Mouse (Mus musculus): Measurements from ENCODE around the gene Cfap77. TPM values are rescaled to one million over a fixed set of nuclear protein-coding genes. Genes with fewer than 3 reads are reported as not detected.
A peak's percentile ranks its signal among the peaks of the same experiment; 100 is the strongest.
"Not testable (repeated sequence)": the region's sequence is repeated elsewhere in the genome, so short reads cannot be mapped to it uniquely, and the experiment has no call there.

The Cfap77 gene
- total RNA-seq (2021) = 1 to 10 TPM; 1.2 to 1.6 TPM
- long read RNA-seq = 0 reads

DNA sequence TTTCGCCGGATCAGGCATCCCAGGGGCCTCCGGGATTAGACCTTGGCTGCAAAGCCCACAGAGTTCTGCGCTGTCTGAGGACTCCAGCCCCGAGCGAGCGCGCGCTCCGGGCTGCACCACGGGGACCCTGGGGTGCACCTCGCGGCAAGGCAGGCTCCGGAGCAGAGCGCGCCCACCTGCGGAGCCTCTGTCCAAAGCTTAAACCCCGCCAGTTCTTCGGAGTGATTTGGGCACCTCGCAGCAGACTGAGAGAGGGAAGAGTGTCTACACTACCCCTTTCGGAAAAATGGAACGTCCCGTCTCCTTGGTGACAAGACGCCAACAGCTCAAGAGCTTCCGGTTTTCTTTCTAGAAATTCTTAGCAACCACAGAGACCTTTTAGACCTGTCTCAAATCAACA lies at the start of gene Cfap77:
Gene Cfap77 (minus strand): TSS at position 76 of the 400 bp plus-strand sequence.
- peak in 1 of 2 experiments; percentile 39 for DNase-seq (ENCODE audit: low spot score in 2 of 2)

DNA sequence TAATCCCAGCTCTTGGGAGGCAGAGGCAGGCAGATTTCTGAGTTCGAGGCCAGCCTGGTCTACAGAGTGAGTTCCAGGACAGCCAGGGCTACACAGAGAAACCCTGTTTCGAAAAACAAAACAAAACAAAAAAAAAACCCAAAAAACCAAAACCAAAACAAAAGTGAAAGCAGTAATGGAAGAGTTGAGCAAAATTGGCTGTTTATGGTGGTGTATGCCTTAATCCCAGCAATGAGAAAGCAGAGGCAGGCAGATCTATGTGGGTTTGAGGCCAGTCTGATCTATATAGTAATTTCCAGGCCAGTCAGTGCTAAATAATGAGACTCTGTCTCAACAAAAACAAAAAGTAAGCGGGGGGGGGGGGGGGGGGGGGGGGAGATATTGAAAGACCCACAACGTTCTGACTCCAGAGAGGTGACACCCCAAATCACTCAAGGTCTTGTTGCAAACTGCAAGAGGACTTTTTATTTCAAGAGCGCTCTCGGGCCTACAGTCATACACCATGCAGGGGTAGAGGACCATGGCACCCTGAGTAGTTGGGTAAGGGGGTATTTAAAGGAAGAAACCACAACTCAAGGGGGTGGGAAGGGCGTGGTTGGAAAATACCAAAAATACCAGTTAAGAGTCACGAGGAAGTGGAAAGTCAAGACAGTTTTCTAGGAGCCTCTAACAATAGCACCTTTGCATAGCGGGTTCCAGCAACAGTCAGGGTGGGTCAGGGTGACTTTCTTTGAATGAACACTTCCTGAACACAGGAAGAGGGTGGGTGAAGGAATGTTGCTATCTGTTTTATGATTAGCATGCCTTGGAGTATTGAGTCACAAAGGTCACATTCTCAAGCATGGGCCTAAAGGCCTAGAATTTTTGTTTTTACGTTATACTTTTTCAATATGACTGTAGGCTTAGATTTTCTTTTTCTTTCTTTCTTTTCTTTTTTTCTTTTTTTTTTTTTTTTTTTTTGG lies 47.8 kb upstream of the Cfap77 start:
- DNase-seq (ENCODE audit: low spot score in 2 of 2) = not testable (repeated sequence)

DNA sequence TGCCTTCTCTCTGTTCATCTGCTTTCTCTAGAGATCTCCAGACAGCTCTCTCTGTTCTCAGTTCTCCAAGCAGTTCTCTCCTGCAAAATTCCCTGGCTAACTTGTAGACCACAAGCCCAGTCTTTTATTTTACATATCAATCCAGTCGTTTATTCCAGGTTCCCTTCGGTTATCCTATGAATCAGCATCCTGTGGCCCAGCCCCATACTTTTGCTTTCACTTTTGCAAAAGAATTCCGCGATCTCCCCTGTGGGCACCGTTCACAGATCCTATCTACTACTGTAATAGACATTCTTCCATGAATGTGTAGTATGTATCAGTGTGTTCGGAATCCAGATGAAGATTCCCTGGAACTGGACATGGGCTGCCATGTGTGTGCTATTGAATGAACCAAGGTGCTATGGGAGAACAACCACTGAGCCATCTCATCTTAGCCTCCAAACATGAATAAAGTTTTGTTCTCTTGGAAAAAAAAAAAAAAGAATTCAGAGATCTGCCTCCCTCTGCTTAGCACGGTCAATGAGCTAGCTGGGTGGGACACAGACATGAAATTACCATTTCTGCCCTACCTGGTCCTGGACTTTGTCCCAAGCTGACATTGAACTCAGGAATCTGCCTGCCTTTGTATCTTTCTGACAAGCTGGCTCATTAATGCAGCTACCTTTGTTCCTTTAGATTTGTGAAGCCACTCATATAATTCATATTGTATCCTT lies 46.1 kb upstream of the Cfap77 start:
- no peak for DNase-seq (ENCODE audit: low spot score in 2 of 2)

DNA sequence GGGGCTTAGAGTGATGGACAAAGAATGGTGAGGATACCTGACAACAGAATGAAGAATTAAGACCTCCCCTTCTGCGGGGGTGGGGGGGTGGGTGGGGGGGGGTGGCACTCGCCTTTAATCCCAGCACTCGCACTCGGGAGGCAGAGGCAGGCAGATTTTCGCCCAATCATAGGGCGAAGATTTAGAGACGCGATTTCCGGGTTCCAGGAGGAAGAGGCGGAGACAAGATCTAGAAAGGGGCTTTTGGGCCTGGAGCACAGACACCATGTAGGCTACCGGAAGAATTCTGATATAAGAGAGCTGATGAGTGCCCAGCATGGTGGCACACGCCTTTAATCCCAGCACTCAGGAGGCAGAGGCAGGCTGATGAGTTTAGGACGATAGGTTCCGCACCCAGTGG lies 44.8 kb upstream of the Cfap77 start:
- DNase-seq (ENCODE audit: low spot score in 2 of 2) = no peak

DNA sequence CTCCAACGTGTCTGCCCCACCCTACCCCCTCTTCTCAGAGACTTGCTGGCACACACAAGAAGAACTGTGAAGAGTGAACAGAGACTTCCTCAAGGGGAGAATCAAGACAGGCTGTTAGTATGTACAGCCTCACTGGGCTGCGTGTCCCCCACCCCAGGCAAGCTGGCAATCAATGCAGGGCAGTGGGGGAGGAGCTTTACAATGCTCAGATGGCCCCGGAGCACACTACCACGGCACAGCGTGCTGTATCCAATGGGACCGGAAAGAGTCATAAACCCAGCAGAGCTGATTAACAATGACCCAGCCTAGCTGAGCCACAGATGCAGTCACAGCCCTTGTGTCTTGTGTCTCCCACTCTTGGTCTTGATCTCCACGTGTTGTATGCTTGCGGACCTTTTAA lies 43.9 kb upstream of the Cfap77 start:
- DNase-seq (ENCODE audit: low spot score in 2 of 2) = no peak

DNA sequence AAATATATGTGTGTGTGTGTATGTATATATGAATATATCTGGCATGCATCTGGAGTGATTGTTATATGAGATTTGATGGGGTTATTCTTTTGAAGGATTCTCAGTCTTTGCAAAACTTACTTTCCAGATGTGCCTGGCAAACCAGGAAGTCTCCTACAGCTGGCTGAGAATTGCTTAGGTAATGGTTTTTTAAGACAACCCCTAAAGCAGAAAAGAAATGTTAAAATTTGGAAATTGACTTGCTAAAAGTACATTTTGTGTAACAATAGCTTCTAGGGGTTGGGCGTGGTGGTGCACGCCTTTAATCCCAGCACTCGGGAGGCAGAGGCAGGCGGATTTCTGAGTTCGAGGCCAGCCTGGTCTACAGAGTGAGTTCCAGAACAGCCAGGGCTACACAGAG lies 43.1 kb upstream of the Cfap77 start:
- DNase-seq (ENCODE audit: low spot score in 2 of 2) = not testable (repeated sequence)

DNA sequence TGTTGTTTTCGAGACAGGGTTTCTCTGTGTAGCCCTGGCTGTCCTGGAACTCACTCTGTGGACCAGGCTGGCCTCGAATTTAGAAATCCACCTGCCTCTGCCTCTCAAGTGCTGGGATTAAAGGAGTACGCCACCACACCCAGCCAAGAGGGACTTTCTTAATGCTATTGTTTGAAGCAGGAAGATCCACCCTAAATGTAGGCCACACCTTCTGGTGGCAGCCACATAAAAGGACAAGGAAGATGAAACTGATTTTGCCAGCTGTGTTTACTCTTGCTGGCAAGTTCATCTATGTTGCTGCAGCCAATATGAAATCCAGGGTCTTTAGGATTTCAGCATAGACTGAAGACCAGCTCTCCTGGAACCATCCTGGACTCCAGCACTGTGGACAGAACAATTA lies 42.6 kb upstream of the Cfap77 start:
- DNase-seq (ENCODE audit: low spot score in 2 of 2) = no peak

DNA sequence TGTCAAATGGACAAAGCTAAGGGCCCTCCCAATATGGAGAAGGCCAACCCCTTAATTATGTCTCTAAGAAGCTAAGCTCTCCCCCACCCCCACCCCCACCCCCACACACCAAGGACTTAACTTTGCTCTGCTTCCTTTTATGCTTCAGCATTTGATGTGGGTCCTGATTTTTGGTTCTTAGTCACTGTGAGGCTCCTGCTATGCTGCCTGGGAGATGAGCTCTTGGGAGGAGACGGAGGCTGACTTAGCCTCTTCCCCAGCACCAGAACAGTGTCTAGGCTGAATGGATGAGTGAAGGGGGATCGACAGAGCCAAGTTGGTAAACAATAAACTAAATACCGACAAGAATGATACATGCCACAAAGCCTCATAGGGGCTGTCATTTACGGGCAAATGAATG lies 41.9 kb upstream of the Cfap77 start:
- DNase-seq (ENCODE audit: low spot score in 2 of 2) = no peak

DNA sequence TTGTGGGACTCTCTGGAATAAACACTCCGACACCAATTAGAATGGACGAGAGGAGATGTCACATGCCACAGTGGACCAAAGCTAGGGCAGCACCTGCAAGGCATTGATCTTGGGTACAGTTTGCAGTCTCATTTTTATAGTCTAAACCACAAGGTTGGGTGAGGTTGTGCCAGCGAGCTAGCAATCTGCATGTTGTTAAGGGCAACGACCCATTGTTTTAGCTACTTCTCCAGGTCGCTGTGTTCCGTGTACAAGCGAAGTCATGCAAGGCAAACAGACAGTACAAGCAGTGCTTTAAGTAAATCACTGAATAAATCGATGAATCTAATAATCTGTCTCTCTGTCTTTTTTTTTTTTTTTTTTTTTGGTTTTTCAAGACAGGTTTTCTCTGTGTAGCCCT lies 40.8 kb upstream of the Cfap77 start:
- DNase-seq (ENCODE audit: low spot score in 2 of 2) = no peak

DNA sequence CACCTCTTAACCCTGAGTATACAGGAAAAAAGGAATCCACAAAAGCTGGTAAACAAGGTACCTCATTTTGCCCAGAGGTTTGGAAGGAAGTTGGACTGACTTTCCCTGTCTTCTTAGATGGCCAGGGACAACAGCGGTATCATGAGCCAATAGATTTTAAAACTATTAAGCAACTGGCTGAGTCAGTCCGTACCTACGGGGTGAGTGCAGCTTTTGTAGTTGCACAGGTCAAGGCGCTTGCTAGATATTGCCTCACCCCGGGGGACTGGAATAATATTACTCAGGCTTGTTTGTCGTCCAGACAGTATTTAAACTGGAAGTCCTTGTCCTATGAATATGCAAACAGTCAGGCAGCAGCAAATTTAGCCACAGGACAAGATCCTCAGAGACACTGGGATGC lies 34.4 kb upstream of the Cfap77 start:
- DNase-seq (ENCODE audit: low spot score in 2 of 2) = not testable (repeated sequence)

DNA sequence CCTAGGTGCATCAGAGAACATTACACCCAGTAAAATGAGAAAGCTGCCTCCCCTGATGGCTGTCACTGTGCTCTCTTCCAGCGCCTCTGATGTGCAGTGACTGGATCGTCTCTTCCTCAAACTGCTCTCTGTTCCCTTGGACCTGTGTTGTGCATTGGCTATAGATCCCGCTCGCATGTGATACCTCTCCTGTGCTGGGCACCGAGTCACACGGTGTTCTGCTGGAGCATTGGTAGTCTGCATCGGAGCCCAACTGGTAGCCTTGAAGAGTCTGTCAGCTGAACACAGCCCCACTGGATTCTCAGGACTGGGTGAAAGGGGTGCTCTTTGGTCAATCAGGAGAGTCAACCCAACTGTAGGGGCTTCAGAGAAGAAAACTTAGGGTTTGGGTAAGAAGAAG lies 31.2 kb upstream of the Cfap77 start:
- DNase-seq (ENCODE audit: low spot score in 2 of 2) = no peak

DNA sequence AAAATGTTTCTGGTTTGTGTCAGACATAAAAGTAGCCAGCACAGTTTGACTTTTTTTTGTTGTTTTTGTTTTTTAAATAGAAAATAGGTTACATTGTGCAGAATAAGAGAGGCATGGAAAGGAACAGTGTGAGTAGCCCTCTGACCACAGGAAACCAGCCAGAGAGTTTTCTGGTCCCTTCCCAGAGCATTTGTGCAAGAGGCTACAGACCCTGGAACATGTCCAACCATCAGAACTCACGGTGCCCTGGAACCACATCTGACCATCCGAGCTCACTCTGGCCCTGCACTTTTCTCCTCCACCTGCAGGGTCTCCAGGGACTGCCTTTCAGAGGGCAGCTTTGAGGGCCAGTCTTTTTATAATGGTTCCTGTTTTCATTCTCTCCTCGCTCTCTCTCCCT lies 27.1 kb upstream of the Cfap77 start:
- DNase-seq (ENCODE audit: low spot score in 2 of 2) = peak in 1 of 2 experiments; percentile 15

DNA sequence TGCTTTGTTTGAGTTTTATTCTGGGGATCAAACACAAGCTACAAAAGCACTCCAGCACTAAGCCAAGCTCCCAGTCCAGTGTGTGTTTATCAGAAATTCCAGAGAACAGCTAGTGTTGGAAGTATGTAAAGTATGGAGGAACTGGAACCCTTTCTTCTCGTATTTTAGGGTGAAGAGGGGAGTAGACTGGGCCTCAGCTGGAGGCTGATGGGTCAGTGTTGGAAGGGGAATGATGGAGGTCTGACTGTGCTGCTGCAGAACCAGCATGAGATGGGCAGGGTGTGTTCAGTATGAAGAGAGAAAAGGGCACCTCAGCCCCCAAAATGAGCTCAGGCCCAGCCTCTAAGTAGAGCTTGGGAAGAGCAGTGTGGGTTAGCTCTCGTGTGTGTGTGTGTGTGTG lies 21.4 kb upstream of the Cfap77 start:
- no peak for DNase-seq (ENCODE audit: low spot score in 2 of 2)

DNA sequence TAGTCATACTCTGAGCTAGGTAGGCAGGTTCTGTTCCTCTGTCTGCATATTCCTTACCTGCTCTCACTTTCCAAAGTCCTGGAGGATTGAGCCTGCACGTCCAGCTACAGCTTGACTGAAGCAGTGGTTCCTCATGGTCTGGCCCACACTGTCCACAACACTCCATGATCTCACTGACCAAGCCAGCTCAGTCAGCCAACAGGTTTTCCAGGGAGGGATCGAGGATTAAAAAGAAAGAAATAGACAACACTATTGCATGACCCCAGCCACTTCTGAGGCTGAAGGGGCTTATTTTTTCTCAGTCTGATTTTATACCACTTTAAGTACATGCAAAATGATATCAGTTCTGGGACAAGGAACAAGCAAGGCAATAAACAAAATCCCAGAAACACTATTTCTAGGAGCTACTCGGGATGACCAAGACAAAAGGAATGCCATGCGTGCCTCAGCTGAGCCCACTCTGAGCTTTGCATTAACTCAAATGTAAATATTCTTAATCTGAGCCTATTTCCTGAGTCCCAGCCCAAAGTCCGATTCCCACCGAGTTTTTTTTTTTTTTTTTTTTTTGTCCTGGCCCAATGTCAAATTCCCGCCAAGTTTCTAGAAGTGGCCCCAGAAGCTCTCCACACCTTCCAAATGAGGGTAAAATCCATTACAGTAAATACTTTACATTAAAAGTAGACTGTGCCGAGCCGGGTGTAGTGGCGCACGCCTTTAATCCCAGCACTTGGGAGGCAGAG lies 20.6 kb upstream of the Cfap77 start:
- no peak for DNase-seq (ENCODE audit: low spot score in 2 of 2)

DNA sequence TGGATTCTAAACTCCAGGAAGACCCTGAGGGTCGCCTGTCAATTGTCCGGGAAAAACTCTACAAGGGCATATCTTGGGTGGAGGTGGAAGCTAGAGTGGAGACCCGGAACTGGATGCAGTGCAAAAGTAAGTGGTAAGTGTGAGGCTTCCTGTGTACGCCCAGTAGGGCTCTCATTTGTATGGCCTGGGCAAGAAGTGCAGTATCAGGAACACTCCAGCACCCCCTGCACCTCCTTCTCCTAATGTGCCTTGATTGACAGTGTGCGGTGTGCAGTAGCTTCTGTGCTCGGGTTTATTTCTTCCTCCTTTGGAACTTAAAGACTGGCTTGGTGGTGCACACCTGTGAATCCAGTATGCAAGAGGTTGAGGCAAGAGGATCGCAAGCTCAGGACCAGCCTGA lies 19.8 kb upstream of the Cfap77 start:
- DNase-seq (ENCODE audit: low spot score in 2 of 2) = no peak

DNA sequence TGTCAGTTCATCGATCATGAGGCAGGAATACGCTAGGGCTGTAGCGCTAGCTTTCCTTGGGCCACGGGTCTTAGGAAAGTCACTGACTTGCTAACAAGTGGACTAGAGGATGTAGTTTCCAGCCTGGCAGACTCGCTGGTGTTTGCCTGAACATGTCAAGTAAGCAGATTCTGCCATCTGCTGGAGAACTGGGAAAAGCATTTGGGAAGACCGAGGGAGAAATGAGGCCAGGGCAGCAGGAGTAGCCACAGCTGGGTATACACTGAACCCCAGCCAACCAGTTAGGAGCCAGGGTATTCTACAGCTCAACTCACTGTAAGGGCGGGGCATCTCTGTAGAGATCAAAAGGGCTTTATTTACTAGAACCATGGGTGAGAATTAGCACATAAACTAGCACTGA lies 11.5 kb upstream of the Cfap77 start:
- peak in 1 of 2 experiments; percentile 11 for DNase-seq (ENCODE audit: low spot score in 2 of 2)

DNA sequence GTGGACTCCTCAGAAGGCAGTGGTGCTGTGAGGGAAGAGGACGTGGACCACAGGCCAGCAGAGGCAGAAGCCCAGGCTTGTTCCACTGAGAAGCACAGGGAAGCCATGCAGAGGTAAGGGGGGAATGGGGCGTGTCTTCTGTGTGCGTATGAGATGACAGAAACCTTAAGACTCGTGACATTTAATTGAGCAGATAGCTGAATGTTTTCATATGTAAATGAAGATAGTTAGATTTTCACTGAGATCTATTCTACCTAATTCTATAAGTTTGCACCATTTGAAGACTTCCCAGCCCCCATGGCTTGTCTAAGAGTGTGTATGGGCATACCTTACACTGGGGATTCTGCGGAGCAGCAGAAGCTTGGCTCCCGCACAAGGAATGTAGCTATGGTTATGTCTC lies 10.9 kb upstream of the Cfap77 start:
- no peak for DNase-seq (ENCODE audit: low spot score in 2 of 2)

DNA sequence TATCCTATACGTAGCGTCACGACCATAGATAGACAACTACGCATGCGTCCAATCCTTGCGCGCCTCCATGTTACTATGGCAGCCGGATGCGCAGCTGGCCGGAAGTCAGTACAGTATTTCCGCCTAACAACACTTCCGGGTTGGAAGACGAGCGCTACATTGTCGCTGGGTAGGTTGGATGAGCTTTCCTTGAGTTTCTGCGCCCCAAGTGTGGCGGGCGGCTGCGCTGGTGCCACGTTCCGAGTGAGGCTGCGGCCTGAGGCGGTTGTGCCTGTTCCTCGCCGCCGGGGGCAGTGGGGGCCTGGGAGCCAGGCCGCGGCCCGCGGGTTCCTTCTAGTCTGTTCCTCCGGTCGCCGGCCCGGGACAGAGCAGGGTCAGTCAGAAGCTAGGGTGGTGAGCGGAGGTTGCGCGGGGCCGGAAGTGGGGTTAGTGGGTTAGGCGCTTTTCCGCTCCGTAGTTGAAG lies 5.3 kb upstream of the Cfap77 start, which contains the start of gene Ttf1:
Gene Ttf1 (plus strand): TSS at position 128 of the 463 bp plus-strand sequence.
- peak; percentile 85 to 95 for DNase-seq (ENCODE audit: low spot score in 2 of 2)

DNA sequence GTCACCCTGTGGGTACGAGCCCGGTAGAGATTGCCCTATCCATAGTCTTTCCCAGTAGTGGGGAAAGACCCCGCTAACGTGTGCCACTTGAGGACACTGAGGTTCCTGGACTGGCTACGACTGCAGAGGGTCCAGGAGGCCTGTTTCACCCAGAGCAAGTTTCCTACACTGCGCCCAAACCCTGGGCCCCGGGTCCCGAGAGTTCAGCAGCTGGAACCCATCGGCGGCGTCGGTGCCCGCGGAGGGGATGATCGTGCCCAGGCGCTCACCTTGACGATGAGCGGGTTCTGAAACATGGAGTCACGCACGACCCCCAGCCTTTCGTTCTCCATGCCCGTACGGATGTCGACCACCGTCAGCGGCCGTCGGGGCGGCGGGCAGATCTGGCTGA lies 326 bp downstream of the Cfap77 start:
- DNase-seq (ENCODE audit: low spot score in 2 of 2) = no peak

DNA sequence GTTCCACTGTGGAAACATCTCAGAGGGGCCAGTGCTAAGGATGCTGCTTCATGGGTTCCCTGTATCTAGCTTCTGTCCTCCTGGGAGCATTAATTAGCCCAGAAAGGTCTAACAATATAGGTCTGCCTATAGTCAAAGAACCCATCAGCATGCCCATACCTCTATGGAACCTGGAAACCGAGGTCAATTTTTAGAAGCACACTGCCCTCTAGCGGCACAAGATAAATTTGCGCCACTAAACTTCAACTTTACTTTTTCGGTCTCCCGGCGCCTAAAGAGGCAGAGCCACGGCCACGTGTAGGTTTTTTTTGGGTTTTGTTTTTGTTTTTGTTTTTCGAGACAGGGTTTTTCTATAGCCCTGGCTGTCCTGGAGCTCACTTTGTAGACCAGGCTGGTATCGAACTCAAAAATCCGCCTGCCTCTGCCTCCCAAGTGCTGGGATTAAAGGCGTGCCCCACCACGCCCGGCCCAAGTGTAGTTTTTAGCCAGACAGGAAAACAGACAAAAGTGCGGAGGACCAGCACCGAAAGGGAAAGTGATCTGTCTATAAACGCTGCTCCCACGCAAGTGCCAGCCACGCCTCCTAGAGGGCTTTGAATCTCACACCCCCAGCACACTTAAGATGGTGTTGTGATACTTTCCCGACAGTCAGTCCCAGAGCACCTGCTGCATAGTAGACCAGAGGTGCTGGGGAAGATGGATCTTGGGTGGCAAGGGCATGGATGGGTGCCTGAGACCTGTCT lies 893 bp downstream of the Cfap77 start:
- DNase-seq (ENCODE audit: low spot score in 2 of 2) = peak; percentile 30 to 75

Data from layer of hippocampus, adult 18-20 months (tissue).